Mouse (Mus musculus): Measurements from ENCODE around the gene Mis18bp1. TPM values are rescaled to one million over a fixed set of nuclear protein-coding genes. Genes with fewer than 3 reads are reported as not detected.
"Not testable (repeated sequence)": the region's sequence is repeated elsewhere in the genome, so short reads cannot be mapped to it uniquely, and the experiment has no call there.

The Mis18bp1 gene
- polyA plus RNA-seq, 2 experiments, result 14.7 to 36.4 TPM

- no peak for TF ChIP-seq EP300 (IDR thresholded peaks at IDR 0.05; ENCODE audit: low read depth)
- H3K4me3 ChIP-seq (ENCODE audit: insufficient read depth in 1 of 2, low read depth in 2 of 2, low read length in 2 of 2), result no peak overlapping the region
- H3K36me3 ChIP-seq (replicated peaks; ENCODE audit: control insufficient read depth, insufficient read depth, low read depth), result peaks cover 21% of the 10 kb centered on the region; the same call in 1 of the 2 replicates
- no peak overlapping the region for H3K27ac ChIP-seq
- H3K4me1 ChIP-seq (replicated peaks; ENCODE audit: control insufficient read depth in 2 of 2, insufficient read depth in 2 of 2, low read length in 1 of 2), result no peaks in the 10 kb centered on the region
- no peak for DNase-seq (ENCODE audit: low read depth in 3 of 3, low spot score in 3 of 3)
- no peaks in the 10 kb centered on the region for H3K9me3 ChIP-seq (ENCODE audit: control insufficient read depth, low read length)
- WGBS (ENCODE audit: insufficient replicate concordance), result 82% methylated on average over 5 of the region's 5 CpGs
- no peak for ATAC-seq (ENCODE audit: insufficient read depth)
- H3K4me2 ChIP-seq (ENCODE audit: low read depth), result no peak overlapping the region
- H3K27me3 ChIP-seq (ENCODE audit: control insufficient read depth, insufficient read depth, low read length), result no peaks in the 10 kb centered on the region
- H3K9ac ChIP-seq (replicated peaks), result no peak overlapping the region
Measured at GRCm38 (mm10) chr12:65119451-65119850, 53.0 kb downstream of the Mis18bp1 start.

- ATAC-seq (ENCODE audit: insufficient read depth), result no peak
- no peak overlapping the region for H3K4me3 ChIP-seq (ENCODE audit: insufficient read depth in 1 of 2, low read depth in 2 of 2, low read length in 2 of 2)
- H3K9ac ChIP-seq (replicated peaks), result no peak overlapping the region
- no peaks in the 10 kb centered on the region for H3K9me3 ChIP-seq (ENCODE audit: control insufficient read depth, low read length)
- peaks cover 22% of the 10 kb centered on the region; the same call in 1 of the 2 replicates for H3K36me3 ChIP-seq (replicated peaks; ENCODE audit: control insufficient read depth, insufficient read depth, low read depth)
- DNase-seq (ENCODE audit: low read depth in 3 of 3, low spot score in 3 of 3), result no peak
- no peaks in the 10 kb centered on the region for H3K27me3 ChIP-seq (ENCODE audit: control insufficient read depth, insufficient read depth, low read length)
- TF ChIP-seq CTCF (IDR thresholded peaks at IDR 0.05; ENCODE audit: low read depth), result no peak
- H3K27ac ChIP-seq, result no peak overlapping the region
- H3K4me1 ChIP-seq (replicated peaks; ENCODE audit: control insufficient read depth in 2 of 2, insufficient read depth in 2 of 2, low read length in 1 of 2), result no peaks in the 10 kb centered on the region
- H3K4me2 ChIP-seq (ENCODE audit: low read depth), result no peak overlapping the region
- 85% methylated on average over 7 of the region's 7 CpGs for WGBS (ENCODE audit: insufficient replicate concordance)
Measured at GRCm38 (mm10) chr12:65118968-65119367, 53.4 kb downstream of the Mis18bp1 start.

- H3K36me3 ChIP-seq (replicated peaks; ENCODE audit: control insufficient read depth, insufficient read depth, low read depth), result peaks cover 22% of the 10 kb centered on the region; the same call in 1 of the 2 replicates
- H3K4me1 ChIP-seq (replicated peaks; ENCODE audit: control insufficient read depth in 2 of 2, insufficient read depth in 2 of 2, low read length in 1 of 2); H3K9me3 ChIP-seq (ENCODE audit: control insufficient read depth, low read length); H3K27ac ChIP-seq; H3K4me2 ChIP-seq (ENCODE audit: low read depth); DNase-seq (ENCODE audit: low read depth in 3 of 3, low spot score in 3 of 3); ATAC-seq (ENCODE audit: insufficient read depth); H3K4me3 ChIP-seq (ENCODE audit: insufficient read depth in 1 of 2, low read depth in 2 of 2, low read length in 2 of 2); H3K27me3 ChIP-seq (ENCODE audit: control insufficient read depth, insufficient read depth, low read length); H3K9ac ChIP-seq (replicated peaks): not testable (repeated sequence)
- WGBS (ENCODE audit: insufficient replicate concordance), result 83% methylated on average over 3 of the region's 3 CpGs
Measured at GRCm38 (mm10) chr12:65114978-65115377, 57.4 kb downstream of the Mis18bp1 start.

- Histone ChIP-seq H3K4me1 (replicated peaks; ENCODE audit: control insufficient read depth in 2 of 2, insufficient read depth in 2 of 2, low read length in 1 of 2) (no peaks in the 10 kb centered on the region), H3K4me2 (ENCODE audit: low read depth) (no peak overlapping the region), H3K9me3 (ENCODE audit: control insufficient read depth, low read length) (no peaks in the 10 kb centered on the region), H3K27me3 (ENCODE audit: control insufficient read depth, insufficient read depth, low read length) (no peaks in the 10 kb centered on the region), H3K36me3 (replicated peaks; ENCODE audit: control insufficient read depth, insufficient read depth, low read depth) (peaks cover 16% of the 10 kb centered on the region; the same call in 1 of the 2 replicates), H3K4me3 (ENCODE audit: insufficient read depth in 1 of 2, low read depth in 2 of 2, low read length in 2 of 2) (no peak overlapping the region), H3K27ac (no peak overlapping the region), H3K9ac (replicated peaks) (no peak overlapping the region)
- ATAC-seq (ENCODE audit: insufficient read depth), result no peak
- no peak for TF ChIP-seq EP300 (IDR thresholded peaks at IDR 0.05; ENCODE audit: low read depth)
- TF ChIP-seq CTCF (IDR thresholded peaks at IDR 0.05; ENCODE audit: low read depth), result no peak
- no peak for DNase-seq (ENCODE audit: low read depth in 3 of 3, low spot score in 3 of 3)
- WGBS (ENCODE audit: insufficient replicate concordance), result 80% methylated on average over 4 of the region's 4 CpGs
Measured at GRCm38 (mm10) chr12:65113925-65114324, 58.5 kb downstream of the Mis18bp1 start.

GRCm38 (mm10) chr12:65112811-65113210 lies 59.6 kb downstream of the Mis18bp1 start:
- no peak for TF ChIP-seq EP300 (IDR thresholded peaks at IDR 0.05; ENCODE audit: low read depth)
- no peak for TF ChIP-seq CTCF (IDR thresholded peaks at IDR 0.05; ENCODE audit: low read depth)
- Histone ChIP-seq H3K4me3 (ENCODE audit: insufficient read depth in 1 of 2, low read depth in 2 of 2, low read length in 2 of 2) (no peak overlapping the region), H3K9me3 (ENCODE audit: control insufficient read depth, low read length) (no peaks in the 10 kb centered on the region), H3K4me2 (ENCODE audit: low read depth) (no peak overlapping the region), H3K36me3 (replicated peaks; ENCODE audit: control insufficient read depth, insufficient read depth, low read depth) (peaks cover 10% of the 10 kb centered on the region; the same call in 1 of the 2 replicates), H3K27me3 (ENCODE audit: control insufficient read depth, insufficient read depth, low read length) (no peaks in the 10 kb centered on the region), H3K4me1 (replicated peaks; ENCODE audit: control insufficient read depth in 2 of 2, insufficient read depth in 2 of 2, low read length in 1 of 2) (no peaks in the 10 kb centered on the region), H3K27ac (no peak overlapping the region), H3K9ac (replicated peaks) (no peak overlapping the region)
- no peak for DNase-seq (ENCODE audit: low read depth in 3 of 3, low spot score in 3 of 3)
- ATAC-seq (ENCODE audit: insufficient read depth), result no peak
- 74% methylated on average over 1 of the region's 1 CpGs for WGBS (ENCODE audit: insufficient replicate concordance)
